Mouse (Mus musculus) adrenal gland, postnatal 10 days (tissue): ENCODE data around the gene Wrnip1. TPM values are rescaled to one million over a fixed set of nuclear protein-coding genes. Genes with fewer than 3 reads are reported as not detected.

Experiments
- DNase-seq: peaks from one replicate; pipeline ENCODE4 v3.0.0; 2021; ENCODE audit warnings: mixed read lengths
- total RNA-seq, 2 experiments: library from RNA; stranded (reverse); gene quantifications; 2 replicates each; pipeline ENCODE4 v1.2.3; 2021

The Wrnip1 gene
- total RNA-seq, 2 experiments from 2014 or later = 36.3 to 39.9 TPM

DNA sequence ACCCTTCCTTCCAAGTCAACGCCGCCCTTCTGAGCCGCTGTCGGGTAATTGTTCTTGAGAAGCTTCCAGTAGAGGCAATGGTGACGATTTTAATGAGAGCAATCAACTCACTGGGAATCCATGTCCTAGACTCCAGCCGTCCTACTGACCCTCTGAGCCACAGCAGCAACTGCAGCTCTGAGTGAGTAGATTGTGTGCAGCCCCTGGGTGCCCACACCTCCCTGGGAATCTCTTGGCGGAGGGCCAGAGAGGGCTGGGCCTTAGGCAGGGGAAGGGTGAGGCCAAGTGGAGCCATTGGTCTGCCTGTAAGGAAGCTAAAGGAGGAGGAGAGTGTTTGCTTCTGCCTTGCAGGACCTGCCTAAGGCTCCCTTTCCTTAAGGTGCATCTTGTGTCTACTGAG is 5.0 kb downstream of the Wrnip1 start:
- DNase-seq = peak; percentile 23

DNA sequence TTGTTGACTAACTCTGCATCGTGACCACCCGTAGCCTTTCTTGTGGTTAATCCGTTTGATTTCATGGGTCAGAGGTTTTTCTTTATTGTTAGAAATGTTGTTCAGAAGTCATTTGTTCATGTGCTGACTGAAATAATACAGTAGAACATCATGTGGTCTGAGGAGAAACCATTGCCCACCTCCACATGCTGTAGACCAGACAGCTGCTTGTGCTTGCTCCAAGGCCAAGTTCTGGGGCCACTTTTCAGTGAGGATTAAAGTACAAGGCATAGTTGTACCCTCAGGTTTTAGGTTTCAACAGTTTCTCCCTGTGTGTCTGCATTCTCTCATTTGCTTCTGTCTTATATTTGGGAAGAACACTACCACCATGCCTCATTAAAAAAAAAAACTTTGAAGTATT is 5.8 kb downstream of the Wrnip1 start:
- no peak for DNase-seq

DNA sequence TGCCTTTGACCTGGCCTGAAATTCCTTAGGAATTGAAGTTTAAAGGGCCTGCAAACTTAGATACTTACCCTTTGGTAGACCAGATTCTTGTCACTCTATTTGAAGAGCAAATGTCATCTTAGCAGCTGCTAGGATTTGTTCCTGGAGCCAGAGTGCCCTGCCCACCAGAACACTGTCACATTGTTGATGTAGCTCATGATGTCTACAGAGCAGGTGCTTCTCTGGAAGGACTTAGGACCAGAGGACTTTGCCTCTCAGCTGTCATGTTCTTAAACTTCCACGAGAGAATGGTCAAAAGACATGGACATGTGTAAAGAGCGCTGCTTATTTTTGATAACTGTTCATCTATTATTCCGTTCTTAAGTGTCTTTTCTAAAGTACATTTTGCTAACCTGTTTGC is 17.4 kb downstream of the Wrnip1 start:
- DNase-seq = no peak

DNA sequence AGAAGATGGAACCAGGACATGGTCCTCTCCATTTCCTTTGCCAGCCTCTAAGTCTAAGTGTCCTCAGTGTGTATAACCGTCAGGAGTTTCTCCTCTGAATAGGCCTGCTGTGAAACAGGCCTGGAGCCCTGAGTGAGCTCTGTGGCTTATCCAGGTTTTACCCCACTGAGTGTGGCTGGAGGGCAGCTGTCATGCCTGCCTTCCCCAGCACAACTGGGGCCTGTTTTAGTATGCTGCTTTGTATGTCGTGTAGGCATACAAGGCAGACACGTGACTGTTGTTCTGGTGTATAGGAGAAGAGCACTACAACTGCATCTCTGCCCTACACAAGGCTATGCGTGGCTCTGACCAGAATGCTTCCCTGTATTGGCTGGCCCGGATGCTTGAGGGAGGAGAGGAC is 18.1 kb downstream of the Wrnip1 start:
- no peak for DNase-seq

DNA sequence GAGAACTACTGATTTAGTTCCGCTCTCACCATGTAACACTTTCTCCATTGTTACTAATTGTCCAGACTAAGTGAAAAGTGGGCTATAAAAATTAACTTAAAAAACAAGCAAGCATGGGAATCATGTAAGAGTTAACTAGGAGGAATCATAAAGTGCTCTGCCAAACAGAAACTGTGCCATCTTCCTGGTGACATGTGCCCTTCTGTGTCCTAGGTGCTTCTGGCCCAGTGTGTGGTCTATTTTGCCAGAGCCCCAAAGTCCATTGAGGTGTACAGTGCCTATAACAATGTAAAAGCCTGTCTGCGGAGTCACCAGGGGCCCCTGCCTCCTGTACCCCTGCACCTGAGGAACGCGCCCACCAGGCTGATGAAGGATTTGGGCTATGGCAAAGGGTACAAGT is 19.8 kb downstream of the Wrnip1 start:
- DNase-seq = no peak

DNA sequence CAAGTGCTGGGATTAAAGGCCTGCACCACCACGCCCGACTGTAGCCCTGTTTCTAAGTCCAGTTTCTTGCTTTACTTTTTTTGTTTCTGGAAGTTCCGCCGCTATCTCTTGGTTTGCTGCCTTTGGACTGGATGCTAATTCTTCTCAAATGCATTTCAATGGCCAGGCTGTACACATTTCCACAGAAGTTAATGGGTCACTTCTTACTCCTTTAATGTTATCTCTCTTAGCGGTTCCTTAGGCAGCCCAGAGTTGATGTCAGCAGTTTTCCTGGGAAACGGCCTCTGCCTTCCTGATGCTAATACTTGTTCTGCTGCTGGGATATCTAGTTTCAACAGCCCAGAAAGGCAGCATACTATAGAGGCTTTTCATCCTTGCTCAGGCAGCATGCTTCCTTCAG is 21.3 kb downstream of the Wrnip1 start:
- DNase-seq = no peak

DNA sequence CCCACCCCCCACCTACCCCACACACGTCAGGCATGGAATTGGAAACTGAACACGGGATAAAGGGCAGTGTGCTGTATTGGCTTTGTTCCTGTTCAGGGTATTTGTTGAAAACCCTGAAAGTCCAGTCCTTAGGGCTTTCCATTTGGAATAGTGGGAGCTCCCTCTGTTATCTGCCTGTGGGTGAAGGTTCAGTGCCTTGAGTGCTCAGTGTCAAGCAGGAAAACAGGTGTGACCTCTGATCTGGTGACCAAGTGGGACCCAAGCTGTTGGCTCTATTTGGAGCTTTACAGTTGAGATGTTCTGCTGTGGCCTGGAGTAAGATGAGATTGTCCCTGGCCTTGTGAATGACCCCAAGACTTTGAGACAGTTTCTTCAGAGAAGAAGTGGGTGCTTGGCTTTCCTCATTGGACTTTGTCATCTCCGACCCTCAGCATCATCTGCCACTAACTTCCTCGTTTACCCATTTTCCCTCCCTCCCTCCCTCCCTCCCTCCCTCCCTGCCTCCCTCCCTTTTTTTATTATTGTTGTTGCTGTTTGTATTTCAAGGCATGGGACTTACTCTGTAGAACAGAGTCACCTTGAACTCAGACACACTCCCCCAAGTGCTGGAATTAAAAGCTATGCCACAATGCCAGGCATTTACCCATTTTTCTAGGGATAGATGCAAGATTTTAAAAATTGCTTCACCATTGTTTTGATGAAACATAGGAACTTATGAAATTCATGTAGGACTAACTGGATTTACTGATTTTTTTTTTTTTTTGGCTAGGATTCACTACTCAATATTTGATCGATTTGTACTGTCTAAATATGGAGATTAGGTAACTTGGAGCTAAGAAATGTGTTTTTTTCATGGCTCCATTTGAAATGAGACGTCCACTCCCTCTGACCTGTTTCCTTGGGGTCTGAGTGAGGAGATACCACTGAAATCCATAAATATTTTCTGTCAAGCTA is 22.8 kb downstream of the Wrnip1 start:
- DNase-seq = no peak

DNA sequence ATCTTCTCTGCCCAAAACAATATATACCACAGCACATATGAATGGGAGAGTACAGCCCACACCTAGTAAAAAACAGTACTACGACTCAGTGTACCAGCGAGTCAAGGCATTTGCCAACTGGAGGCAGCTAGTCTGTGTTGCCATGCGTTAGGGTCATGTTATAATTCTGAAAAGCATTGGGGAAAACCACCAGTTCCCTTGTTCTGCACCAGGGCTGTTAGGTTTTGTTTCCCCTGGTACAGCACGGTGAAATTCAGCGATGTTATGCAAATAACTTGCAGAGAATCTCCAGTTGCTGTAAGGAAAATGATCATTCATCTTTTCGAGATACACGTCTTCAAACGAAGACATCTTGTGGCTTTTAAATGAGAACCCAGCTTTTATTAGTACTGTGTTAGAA is 23.7 kb downstream of the Wrnip1 start:
- DNase-seq = no peak

DNA sequence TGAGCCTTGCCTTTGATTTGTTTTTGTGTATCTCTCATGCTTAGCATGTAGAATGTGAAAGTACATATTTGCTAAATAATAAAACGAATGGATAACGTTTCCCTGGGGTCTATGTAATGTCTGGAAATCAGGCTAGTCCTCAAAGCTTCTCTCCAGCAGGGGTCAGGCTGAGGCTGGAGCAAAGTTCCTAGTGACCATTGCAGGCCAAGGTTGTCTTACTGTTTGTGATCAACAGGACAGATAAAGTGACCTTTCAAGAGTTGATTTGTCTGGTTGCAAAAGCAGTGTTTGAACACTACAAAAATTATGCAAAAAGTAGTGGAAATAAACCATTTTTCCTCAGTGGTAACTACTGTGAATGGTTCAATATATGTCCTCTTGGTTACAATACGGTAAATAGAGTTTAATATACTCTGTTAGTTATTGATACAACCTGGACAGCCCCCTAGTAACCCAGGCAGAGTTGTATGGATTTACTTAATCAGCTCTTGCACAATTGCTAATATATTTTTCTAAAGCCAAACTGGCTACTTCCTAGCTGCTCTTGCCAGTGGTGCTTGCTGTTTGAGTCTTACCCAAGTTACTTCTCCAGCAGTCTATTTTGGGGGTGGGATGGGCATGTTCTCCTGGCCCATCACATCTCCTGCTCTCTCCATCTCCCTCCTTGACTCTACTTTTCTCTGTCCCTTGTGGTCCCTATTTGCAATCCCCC is 25.4 kb downstream of the Wrnip1 start:
- DNase-seq = peak; percentile 71

DNA sequence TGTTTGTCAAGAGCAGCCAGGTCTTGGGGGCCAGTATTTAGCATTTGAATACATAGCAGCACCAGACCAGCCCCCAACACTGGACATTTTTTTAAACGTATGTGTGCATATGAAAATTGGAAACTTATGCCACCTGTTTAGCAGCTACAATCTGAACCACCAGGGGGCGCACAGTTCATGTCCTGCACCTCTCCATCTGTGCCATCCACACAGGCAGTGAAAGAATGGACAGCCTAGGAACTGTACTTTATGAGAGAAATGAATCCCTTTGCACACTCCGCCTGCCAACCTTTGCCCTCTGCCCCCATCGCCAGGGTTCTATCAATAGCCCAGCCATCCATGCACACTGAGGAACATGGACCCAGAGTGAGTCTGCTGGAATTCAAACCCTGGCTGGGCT is 26.1 kb downstream of the Wrnip1 start:
- peak; percentile 83 for DNase-seq

DNA sequence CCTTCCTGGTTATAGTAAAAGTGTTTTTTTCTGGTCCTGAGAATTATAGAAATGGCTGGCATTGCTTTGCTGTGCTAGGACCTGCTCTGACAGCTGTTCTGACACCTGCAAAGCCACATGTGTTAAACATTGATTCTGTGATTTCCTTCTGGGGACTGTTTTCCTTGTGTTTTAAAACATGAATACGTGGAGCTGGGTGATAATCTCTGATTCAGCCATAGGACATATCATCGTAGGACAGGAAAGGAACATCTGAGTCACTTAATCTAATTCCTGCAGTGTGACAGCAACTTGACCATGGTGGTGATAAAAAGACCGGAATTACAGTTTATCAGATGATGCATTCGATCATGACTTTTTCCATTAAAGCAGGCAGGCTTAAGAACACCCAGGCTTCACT is 27.0 kb downstream of the Wrnip1 start:
- no peak for DNase-seq

DNA sequence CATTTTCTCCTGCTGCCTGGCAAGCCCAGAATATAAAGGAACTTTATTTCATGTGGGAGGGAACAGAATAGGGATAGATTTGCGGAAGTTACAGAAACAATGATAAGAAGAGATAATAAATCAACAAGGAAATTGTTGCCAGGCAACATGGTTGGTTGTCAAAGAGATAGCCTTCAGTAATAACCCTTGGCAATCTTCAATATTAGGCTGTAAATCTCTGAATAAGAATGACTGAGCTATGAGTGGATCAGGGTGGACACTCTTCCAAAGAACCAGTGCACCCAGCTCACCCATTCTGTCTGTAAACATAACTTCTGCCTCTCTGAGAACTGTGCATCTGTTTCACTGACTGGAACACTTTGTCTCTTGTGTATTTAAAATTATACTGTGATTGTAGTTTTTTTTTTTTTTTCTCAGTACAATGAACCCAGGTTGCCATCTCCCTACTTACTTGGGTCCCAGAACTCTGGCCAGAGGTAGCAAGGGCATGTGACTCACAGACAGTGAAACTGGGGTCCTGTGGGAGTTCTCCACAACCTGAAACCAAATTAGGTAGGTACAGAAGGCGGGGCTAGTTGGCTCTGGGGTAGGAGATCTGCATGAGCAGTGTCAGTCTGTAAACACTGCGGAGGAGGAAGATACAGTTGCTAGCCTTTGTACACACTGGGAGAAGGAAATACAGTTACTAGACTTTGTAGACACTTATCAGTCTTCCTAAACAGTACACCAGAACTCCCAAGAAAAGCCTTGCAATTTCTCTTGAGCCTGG is 29.9 kb downstream of the Wrnip1 start:
- peak; percentile 25 for DNase-seq

DNA sequence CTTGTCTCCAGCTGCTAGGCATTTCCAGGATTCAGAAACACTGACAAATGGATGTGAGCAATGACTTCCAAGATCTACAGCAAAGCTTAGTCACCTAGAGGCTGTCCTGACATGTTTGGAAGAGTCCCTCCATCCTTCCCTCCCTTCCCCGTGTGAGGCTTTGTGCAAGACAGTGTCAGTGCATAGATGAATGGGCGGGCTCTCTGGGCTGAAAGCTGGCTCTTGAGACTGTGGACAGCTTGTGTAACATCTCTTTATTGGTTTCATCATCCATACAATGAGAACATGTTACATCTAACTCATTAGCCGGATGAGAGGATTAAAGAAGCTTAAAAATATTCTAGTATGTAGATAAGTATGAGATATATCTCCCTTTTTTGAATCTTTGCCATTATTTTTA is 30.9 kb downstream of the Wrnip1 start:
- DNase-seq = no peak

DNA sequence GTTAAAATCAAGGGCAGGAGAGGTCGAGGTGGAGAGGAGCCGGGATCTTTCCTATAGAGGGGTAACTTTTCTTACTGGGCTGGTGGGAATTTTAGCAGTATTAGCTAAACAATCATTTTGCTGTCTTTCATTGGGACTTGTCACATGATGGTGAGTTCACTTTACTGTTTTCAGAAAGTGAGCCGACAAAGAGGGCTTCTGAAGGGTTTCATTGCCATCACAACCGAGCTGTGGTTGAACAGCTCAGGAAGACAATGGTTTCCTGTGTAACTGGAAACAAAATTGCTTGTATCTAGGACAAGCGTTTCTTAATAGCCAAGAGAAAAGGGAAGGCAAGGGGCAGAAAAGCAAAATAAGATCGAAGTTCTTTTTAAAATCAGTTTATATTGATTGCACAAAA is 31.4 kb downstream of the Wrnip1 start:
- no peak for DNase-seq

DNA sequence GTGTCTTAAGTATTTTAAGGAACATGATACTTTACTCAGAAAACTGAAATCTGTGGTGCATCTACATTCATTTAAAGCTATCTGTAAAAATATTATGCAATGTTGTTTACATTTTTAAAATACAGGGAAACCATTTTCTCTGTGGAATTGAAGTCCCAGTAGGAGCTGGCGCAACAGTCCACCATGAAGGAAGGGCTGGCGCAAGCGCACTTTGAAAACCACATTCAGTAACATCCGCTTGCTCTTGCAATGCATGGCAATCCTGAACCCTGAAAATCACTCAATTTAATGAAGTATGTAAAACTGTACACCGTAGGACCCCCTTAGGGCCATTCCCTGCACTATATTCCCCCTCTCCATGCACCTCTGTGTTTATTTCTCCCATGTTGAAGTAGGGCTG is 32.7 kb downstream of the Wrnip1 start:
- no peak for DNase-seq

DNA sequence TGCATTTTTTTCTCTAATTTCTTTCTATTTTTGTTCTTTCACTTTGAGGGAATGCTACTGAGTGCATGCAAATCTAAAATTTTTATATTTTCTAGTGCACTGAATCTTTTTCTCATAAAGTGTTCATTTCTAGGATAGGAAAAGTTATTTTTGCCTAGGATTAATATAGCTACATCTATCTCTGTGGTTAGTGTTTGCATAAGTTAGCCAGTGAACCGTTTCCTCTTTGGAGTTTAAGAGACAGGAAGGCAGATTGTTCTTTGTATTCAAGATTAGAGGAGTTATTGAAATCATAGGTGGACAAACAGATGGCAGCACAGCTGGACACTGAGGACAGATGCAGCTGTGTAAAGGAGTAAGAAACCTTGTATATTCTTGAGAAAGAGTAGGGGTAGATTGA is 37.5 kb downstream of the Wrnip1 start:
- DNase-seq = no peak

DNA sequence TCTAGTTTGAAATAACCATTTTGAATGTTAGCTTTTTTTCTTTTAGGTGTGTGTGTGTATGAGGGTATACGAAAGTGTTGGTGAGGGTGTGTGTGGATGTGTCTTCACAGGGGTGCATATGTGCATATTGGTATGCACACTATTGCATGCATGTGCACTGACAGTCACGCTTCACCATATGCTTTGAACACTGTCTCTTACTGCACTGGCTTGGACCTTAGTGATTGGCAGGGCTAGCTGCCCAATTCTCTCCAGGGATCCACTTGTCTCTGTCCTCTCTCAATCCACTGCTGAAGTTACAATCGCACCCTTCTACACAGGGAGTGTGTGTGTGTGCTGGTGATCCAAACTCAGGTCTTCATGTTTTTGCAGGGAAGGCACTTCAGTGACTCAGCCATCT is 39.5 kb downstream of the Wrnip1 start:
- no peak for DNase-seq

DNA sequence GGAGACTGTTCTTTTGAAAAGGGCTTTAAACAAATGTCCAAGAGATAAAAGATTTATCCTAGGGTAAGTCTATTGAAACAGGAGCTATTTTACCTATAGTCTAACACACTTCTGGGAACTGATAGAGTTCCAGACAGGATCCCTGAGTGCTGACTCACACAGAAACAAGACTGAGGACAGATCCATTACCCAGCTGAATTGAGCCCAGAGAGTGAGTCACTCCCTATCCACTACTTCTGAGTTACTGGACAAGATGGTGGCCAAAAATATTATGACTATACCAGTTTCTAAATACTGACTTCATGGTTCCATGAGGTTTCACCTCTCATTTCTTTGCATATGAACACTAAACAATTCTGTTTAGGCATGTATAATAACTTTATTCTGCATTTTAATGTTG is 44.4 kb downstream of the Wrnip1 start:
- DNase-seq = no peak

DNA sequence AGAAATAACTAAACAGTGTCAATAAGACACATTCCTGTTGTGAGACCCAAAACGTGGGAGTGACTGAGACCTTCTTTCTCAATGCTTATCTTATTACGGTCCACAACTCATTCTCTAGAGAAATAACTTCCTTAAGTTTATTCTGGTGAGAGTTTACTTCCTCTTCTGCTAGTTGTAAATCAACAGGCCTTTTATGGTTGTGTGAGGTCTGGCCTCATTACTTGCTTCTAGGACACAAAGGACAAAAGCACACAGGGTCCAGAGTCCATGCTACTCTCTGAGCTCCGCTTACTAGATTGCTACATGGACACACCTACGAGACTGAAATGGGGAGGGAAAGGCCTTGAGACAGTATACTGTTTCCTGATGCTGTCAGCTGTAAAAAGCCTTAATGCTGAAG is 47.3 kb downstream of the Wrnip1 start:
- no peak for DNase-seq

DNA sequence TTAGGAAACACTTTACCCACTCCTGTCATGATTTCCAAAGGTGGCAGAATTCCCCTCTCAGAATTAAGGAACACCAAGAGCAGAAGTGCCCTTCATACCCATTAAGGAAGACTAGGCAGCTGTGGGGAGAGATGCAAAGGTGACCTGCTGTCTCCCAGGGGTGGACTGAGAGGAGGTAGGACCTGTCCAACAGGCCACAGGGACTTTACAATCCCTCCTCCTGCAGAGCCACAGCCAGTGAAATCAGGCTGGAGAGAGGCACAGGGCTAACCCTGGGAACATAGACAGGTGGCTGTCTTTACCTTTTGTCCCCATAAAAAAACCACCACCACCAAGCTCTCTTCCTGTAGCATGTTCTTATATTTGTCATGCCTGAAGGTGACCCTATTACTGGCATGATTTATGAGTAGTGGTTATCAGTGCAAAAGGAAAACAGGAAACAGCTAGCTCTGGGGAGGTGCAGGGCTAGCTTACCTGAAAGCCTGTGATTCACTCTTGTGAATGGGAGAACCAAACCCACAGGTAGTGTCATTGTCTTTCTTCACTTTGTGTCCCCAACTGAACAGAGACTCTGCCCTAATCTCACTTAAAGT is 47.8 kb downstream of the Wrnip1 start:
- no peak for DNase-seq

DNA sequence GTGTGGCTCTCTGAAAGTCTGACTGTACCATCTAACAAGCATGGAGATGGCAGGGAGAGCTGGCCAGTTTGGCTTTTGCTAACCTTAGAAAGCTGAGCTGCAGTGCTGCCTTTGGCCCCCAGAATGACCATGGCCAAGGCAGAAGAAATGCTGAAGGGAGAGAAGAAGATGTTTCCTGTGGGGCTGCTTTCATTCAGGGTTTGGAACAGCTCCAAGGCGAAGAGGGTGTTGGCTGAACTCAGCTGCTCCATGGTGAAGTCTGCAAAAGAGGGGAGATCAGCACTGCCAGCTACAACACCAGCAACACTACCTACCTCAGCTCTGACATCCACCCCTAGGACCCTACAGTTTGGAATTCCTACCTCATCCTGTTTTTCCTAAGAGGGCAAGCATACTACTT is 48.3 kb downstream of the Wrnip1 start:
- DNase-seq = no peak

DNA sequence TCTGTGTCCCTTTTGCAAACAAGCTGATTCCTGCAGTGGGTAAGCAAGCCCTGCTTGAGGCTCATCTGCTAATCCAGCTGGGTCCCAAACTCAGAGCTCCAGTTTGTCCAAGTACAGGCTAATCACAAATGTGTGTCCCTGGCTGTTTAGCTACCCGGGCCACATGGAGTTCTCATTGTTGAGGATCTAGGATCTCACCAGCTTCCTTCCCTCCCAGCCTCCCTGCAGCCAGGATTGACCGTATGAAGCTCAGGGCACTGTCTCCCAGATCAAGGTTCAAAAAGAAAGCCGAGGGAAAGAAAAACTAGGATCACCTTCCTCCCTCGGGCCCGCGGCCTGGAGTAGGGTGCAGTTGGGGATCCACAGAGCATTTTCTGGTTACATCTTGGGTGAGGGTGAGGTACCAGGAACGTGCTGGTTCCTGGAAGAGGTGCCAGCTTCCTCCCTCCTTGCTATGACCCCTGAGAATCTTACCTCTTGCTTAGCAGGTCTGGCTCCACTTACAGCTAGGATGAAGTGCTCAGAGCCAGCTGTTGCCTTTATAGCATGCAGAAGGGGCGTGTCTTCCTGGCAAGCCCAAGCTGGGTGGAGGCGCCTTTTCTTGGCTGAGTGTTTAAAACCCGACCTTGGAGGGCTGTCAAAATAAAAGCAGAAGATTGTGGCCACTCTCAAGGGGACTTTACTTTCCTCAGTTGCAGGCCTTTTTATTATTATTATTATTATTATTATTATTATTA is 49.0 kb downstream of the Wrnip1 start, which contains the start of gene Serpinb1a:
Serpinb1a (minus strand) TSS at position 518 of the 737 bp plus-strand sequence.
- peak; percentile 77 for DNase-seq
